Mouse (Mus musculus) stomach, embryonic 15.5 days (tissue): ENCODE measurements around the gene Pnkd. TPM values are rescaled to one million over a fixed set of nuclear protein-coding genes. Genes with fewer than 3 reads are reported as not detected.
"Not testable (repeated sequence)": the region's sequence is repeated elsewhere in the genome, so short reads cannot be mapped to it uniquely, and the experiment has no call there.

ENCODE experiments used
- ATAC-seq: fragments of 200-750 bp; cut with Nextera tagmentation; 2 replicates; pipeline ENCODE4 v1.8.0; 2017; ENCODE audit warnings: low read depth, moderate number of reproducible peaks, moderate TSS enrichment; ENCODE audit not compliant: insufficient read depth, low FRiP score
- H3K27ac ChIP-seq: fragments of 300-500 bp; sonication (generic); 2 replicates; pipeline ENCODE4 v1.5.1; 2015; ENCODE audit warnings: mild to moderate bottlenecking, inconsistent platforms
- H3K27me3 ChIP-seq: fragments of 300-500 bp; sonication (generic); replicated peaks from 2 replicates; pipeline ENCODE4 v1.6.1; 2015; ENCODE audit warnings: inconsistent platforms
- H3K36me3 ChIP-seq: fragments of 300-500 bp; sonication (generic); 2 replicates; pipeline ENCODE4 v1.6.1; 2015; ENCODE audit warnings: inconsistent platforms
- H3K4me1 ChIP-seq: fragments of 300-500 bp; sonication (generic); 2 replicates; pipeline ENCODE4 v1.6.1; 2015; ENCODE audit warnings: inconsistent platforms
- H3K4me2 ChIP-seq: fragments of 300-500 bp; sonication (generic); 2 replicates; pipeline ENCODE4 v1.6.1; 2015; ENCODE audit warnings: mild to moderate bottlenecking, inconsistent platforms
- H3K4me3 ChIP-seq: fragments of 300-500 bp; sonication (generic); replicated peaks from 2 replicates; pipeline ENCODE4 v1.5.1; 2015; ENCODE audit warnings: inconsistent platforms
- H3K9ac ChIP-seq: fragments of 300-500 bp; sonication (generic); 2 replicates; pipeline ENCODE4 v1.6.1; 2015; ENCODE audit warnings: inconsistent platforms
- H3K9me3 ChIP-seq: fragments of 300-500 bp; sonication (generic); 2 replicates; pipeline ENCODE4 v1.6.1; 2016; ENCODE audit warnings: inconsistent platforms
- WGBS: fragments of 180-500 bp; shearing (Covaris S2); methylation state at CpG from one replicate; pipeline ENCODE4 v1.1.7; 2015; 5-methylcytosine and 5-hydroxymethylcytosine counted together
- polyA plus RNA-seq: library from polyadenylated mRNA; unstranded; fragments of >200 nt; fragmentation: Nextera tagmentation; extraction: Ambion mirVana; gene quantifications from 2 replicates; pipeline ENCODE4 v1.2.1, GENCODE M21; 2015

Gene Pnkd
- polyA plus RNA-seq, 1 experiment from 2014 or later: 117 TPM

- Histone ChIP-seq H3K27me3 (no peaks in the 10 kb centered on the region), H3K4me3 (no peak overlapping the region), H3K9me3 (no peaks in the 10 kb centered on the region), H3K36me3 (peaks cover 47% of the 10 kb centered on the region), H3K4me2 (no peak overlapping the region), H3K27ac (no peak overlapping the region), H3K4me1 (peaks cover 34% of the 10 kb centered on the region), H3K9ac (no peak overlapping the region)
- ATAC-seq: no peak
- 93% methylated on average over 14 of the region's 14 CpGs for WGBS
Measured at GRCm38 (mm10) chr1:74280591-74281325, 4.0 kb upstream of the Pnkd start.

DNA sequence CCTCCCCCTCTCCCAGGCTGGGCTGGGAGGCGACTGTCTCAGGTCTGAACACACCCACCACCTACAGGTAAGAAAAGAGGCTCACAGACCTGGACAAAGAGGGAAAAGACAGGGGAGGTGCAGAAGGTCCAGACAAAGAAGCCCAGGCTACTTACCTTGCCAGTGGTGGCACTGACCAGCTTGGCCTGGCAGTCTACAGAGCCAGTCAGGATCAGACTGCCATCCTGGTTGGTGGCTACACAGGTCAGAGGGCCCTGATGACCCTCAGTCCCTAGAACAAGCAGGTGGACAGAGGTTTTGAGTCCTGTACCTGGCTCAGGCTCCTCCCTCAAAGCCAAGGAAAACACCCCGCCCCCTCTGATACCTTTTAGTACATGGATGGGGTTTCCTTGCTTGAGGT is 3.4 kb upstream of the Pnkd start:
- peaks cover 37% of the 10 kb centered on the region for H3K4me1 ChIP-seq
- H3K27ac ChIP-seq: no peak overlapping the region
- H3K27me3 ChIP-seq: no peaks in the 10 kb centered on the region
- ATAC-seq: no peak
- 82% methylated on average over 2 of the region's 2 CpGs for WGBS
- no peak overlapping the region for H3K4me2 ChIP-seq
- H3K9me3 ChIP-seq: no peaks in the 10 kb centered on the region
- peaks cover 47% of the 10 kb centered on the region for H3K36me3 ChIP-seq
- no peak overlapping the region for H3K4me3 ChIP-seq
- H3K9ac ChIP-seq: no peak overlapping the region

DNA sequence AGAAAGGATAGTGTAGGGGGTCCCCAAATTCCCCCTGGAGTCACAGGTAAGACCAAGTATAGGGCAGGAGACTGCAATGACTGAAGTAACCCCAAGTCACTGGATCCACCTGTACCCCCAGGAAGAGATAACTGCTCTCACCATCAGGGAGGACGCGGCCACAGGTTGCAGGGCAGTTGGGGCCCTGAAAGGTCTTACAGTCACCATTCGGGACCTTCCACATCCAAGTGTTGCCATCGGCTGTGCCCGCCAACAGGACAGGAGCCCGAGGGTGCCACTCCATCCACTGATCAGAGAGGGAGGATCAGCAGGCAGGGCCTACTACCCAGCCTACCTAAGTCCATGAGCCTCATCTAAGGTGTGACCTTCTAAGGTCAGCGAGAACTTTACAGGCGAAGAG is 2.8 kb upstream of the Pnkd start:
- WGBS: 95% methylated on average over 8 of the region's 8 CpGs
- Histone ChIP-seq H3K4me2 (no peak overlapping the region), H3K9me3 (no peaks in the 10 kb centered on the region), H3K4me1 (peaks cover 37% of the 10 kb centered on the region), H3K36me3 (peaks cover 47% of the 10 kb centered on the region), H3K4me3 (no peak overlapping the region), H3K27me3 (no peaks in the 10 kb centered on the region), H3K27ac (no peak overlapping the region), H3K9ac (no peak overlapping the region)
- no peak for ATAC-seq

DNA sequence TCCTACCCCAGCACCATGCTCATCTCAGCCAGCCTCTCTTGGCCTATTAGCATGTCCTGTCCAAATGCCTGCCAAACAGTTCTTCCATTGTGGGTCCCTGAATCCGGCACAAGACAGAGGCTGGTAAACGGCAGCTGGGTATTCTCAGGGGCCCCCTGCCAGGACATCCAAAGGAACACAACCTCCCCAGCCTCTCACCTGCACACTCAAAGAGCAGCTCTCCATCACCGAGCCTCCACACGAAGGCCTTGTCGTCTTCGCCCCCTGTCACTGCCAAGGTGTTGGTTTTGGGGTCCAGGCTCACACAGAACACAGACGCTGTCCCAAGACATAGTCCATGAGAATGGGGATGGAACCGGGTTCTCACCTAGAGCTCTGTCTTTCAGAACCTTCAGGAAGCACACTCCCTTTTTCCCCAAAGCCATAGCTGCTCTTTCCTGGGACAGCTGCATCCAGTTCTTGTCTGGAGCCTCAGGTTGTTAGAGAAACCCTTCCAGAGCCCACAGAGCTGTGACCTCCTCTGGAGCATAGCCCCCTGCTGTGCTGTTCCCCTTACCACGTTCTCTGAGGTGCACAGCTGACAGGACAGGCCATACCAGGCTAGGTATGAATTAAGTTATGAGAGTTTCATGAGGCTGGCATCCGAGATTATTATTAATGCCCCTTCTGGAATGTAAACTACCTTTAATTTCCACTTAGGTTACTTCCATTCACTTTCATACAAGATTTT is 1.7 kb upstream of the Pnkd start:
- Histone ChIP-seq H3K4me1 (peaks cover 33% of the 10 kb centered on the region), H3K9ac (no peak overlapping the region), H3K36me3 (peaks cover 50% of the 10 kb centered on the region), H3K9me3 (no peaks in the 10 kb centered on the region), H3K4me2 (peak overlapping the region; percentile 65), H3K27me3 (no peaks in the 10 kb centered on the region), H3K4me3 (no peak overlapping the region), H3K27ac (no peak overlapping the region)
- WGBS: 82% methylated on average over 10 of the region's 10 CpGs
- no peak for ATAC-seq

GRCm38 (mm10) chr1:74283686-74284463 is 855 bp upstream of the Pnkd start:
- Histone ChIP-seq H3K9ac (peak overlapping the region; percentile 74), H3K4me1 (peaks cover 33% of the 10 kb centered on the region), H3K27ac (peak overlapping the region; percentile 84), H3K36me3 (peaks cover 51% of the 10 kb centered on the region), H3K27me3 (no peaks in the 10 kb centered on the region), H3K4me2 (peak overlapping the region; percentile 65), H3K4me3 (peak overlapping the region; percentile 89), H3K9me3 (no peaks in the 10 kb centered on the region)
- ATAC-seq: peak; percentile 31; the same call in 1 of the 2 replicates
- 10% methylated on average over 15 of the region's 15 CpGs for WGBS

DNA sequence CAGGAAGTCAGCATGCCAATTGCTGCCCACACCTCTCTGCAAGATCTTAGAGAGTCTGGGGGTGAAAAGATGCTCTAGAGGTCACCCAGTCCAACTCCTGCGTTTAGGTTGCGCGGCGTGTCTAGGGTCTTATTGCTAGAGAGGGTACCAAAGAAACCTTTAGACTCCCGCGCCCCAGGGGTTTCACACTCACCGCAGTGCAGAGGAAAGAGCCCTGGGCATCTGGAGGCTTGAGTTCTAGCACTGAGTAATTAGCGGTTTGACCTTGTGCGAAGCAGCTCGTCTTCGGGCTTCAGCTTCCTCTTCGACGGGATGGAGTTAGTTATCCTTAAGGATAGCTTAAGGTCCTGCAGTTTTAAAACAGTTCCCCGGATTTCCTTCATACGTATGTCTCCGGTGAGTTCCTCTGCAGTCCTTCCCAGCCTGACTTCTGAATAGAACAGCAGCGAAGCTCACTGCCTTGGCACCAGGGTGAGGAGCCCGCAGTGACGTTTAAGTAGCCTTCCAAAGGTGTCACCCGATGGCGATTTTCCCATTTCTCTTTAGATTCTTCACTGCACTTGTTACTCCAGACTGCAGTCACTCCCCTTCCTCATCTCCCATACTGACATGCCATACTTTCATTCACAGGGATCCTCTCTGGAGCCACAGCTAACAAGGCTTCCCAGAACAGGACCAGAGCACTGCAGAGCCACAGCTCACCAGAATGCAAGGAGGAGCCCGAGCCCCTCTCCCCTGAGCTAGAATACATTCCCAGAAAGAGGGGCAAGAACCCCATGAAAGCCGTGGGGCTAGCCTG is 681 bp downstream of the Pnkd start:
- H3K4me1 ChIP-seq: peaks cover 41% of the 10 kb centered on the region
- H3K4me3 ChIP-seq: peak overlapping the region; percentile 65
- WGBS: 3% methylated on average over 23 of the region's 23 CpGs
- H3K27ac ChIP-seq: no peak overlapping the region; the same call in 1 of the 2 replicates
- peak overlapping the region; percentile 45 for H3K9ac ChIP-seq
- no peaks in the 10 kb centered on the region for H3K27me3 ChIP-seq
- peak overlapping the region; percentile 68 for H3K4me2 ChIP-seq
- no peaks in the 10 kb centered on the region for H3K9me3 ChIP-seq
- no peak for ATAC-seq
- peaks cover 38% of the 10 kb centered on the region for H3K36me3 ChIP-seq

DNA sequence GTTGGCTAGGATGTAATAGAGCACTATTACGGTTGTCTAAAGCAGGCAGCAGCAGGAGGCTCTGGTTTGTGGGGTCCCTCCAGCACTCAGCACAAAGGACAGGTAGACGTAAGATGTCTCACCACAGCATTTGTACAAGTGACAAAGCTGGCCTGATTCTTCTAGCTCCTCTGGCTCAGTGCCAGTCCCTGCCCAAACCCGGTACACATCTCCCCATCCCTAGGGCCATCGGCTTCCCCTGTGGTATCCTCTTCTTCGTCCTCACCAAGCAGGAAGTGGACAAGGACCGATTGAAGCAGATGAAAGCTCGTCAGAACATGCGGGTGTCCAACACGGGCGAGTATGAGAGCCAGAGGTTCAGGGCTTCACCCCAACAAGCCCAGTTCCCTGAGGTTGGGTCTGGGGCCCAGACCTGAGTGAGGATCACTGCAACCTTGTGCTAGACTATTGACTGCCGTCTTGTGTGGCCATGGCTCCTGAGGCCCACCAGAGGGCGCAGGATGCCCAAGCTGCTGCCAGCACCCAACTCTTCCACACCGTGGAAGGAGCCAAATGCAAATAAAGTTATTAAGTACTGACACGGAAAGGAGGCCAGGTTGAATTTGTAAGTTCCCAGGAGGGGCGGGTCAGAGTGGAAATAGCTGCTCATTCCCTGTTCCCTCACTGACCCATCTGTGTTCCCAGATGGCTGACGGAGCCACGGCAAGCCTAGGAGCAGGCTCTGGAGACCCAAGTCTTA is 2.3 kb downstream of the Pnkd start:
- Histone ChIP-seq H3K4me1 (peaks cover 31% of the 10 kb centered on the region), H3K36me3 (peaks cover 26% of the 10 kb centered on the region), H3K27ac (peak overlapping the region; percentile 28; the same call in 1 of the 2 replicates)
- not testable (repeated sequence) for H3K9ac ChIP-seq, H3K9me3 ChIP-seq, H3K4me2 ChIP-seq, H3K4me3 ChIP-seq, H3K27me3 ChIP-seq, ATAC-seq
- WGBS: 56% methylated on average over 15 of the region's 17 CpGs

DNA sequence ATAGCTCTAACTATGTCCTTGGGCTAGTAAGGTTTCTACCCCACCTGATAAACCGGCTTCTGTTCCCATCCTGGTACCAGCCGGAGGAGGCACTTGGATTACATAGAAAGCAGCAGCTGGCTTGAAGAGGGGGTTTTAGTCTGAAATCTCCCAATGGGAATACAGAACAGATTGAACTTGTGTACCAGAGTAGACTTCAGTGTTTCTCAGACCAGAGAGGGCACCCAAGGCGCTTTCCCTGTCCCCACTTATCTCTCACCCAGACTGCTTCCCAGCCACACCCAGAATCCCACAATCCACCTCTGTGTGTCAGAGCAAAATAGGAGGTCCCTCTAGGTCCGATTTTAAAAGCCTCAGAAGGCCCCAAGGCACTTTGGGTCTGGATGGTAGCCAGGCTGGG is 3.6 kb downstream of the Pnkd start:
- Histone ChIP-seq H3K36me3 (peaks cover 24% of the 10 kb centered on the region), H3K9ac (no peak overlapping the region), H3K27ac (no peak overlapping the region), H3K4me2 (no peak overlapping the region), H3K9me3 (no peaks in the 10 kb centered on the region), H3K27me3 (no peaks in the 10 kb centered on the region), H3K4me3 (no peak overlapping the region), H3K4me1 (peaks cover 26% of the 10 kb centered on the region)
- 75% methylated on average over 4 of the region's 4 CpGs for WGBS
- no peak for ATAC-seq

DNA sequence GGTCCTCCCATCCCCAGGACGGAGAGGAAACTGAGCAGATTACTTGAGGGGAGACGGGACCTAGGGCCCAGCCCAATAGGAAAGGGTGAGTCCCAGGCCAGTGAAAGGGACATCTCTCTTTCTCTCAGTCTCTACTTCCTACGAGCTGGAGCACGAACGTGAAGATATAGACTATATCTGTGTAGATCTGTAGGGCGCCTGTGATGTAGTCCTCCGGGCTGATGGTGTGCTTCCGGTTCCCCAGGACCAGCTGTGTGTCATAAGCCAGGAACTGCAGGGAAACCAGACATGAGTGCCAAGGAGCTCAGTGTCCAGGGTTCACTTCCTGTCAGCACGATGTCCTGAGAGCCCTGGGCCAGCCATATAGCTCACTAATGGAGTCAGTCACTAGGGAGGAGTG is 4.5 kb downstream of the Pnkd start:
- H3K9ac ChIP-seq: no peak overlapping the region
- H3K27ac ChIP-seq: no peak overlapping the region
- no peak overlapping the region for H3K4me2 ChIP-seq

DNA sequence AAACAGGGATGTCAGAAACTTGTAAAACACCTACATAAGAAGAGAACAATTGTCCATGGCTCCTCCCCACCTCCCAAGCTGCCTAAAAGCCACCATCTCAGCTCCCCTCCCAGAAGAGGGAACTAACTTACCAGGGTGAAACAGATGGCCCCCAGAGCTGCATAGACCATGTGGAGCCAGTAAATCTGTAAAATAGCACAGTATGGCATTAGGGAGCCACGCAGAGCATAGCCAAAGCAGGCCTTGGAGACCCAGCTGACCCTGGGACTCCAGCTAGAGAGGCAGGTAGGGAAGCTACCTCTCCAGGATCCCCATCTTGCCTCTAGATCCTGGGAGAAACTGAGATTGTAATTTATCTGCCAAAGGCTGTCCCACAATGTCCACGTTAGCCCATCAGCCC is 5.0 kb downstream of the Pnkd start:
- Histone ChIP-seq H3K9ac (no peak overlapping the region), H3K27me3 (no peaks in the 10 kb centered on the region), H3K27ac (no peak overlapping the region), H3K4me3 (no peak overlapping the region), H3K9me3 (no peaks in the 10 kb centered on the region), H3K4me1 (peaks cover 35% of the 10 kb centered on the region), H3K4me2 (no peak overlapping the region), H3K36me3 (peaks cover 24% of the 10 kb centered on the region)
- no peak for ATAC-seq
- WGBS: 83% methylated on average over 2 of the region's 2 CpGs

More for the DNA sequence above, 4.5 kb downstream of the Pnkd start:
- peaks cover 24% of the 10 kb centered on the region for H3K36me3 ChIP-seq
- no peak overlapping the region for H3K4me3 ChIP-seq
- no peaks in the 10 kb centered on the region for H3K27me3 ChIP-seq
- WGBS: 84% methylated on average over 9 of the region's 9 CpGs
- H3K9me3 ChIP-seq: no peaks in the 10 kb centered on the region
- peaks cover 32% of the 10 kb centered on the region for H3K4me1 ChIP-seq
- ATAC-seq: no peak

- no peaks in the 10 kb centered on the region for H3K27me3 ChIP-seq
- H3K36me3 ChIP-seq: peaks cover 24% of the 10 kb centered on the region
- no peak overlapping the region for H3K4me3 ChIP-seq
- 0 out of 2 replicates have a peak, but pooled peaks have one; percentile 3 for ATAC-seq
- 76% methylated on average over 5 of the region's 5 CpGs for WGBS
- H3K9ac ChIP-seq: no peak overlapping the region
- H3K4me1 ChIP-seq: peaks cover 39% of the 10 kb centered on the region
- H3K4me2 ChIP-seq: no peak overlapping the region
- H3K27ac ChIP-seq: no peak overlapping the region
- H3K9me3 ChIP-seq: no peaks in the 10 kb centered on the region
Measured at GRCm38 (mm10) chr1:74290141-74290540, 5.4 kb downstream of the Pnkd start.
